Mouse (Mus musculus) embryonic facial prominence, embryonic 14.5 days (tissue): ENCODE measurements around the gene Ugt1a7c. TPM values are rescaled to one million over a fixed set of nuclear protein-coding genes. Genes with fewer than 3 reads are reported as not detected.
A peak's percentile ranks its signal among the peaks of the same experiment; 100 is the strongest.

Experiments used
- ATAC-seq: fragments of 200-750 bp; cut with Nextera tagmentation; 2 replicates; pipeline ENCODE4 v1.8.0; 2017; ENCODE audit warnings: low read depth, moderate number of reproducible peaks, moderate TSS enrichment
- DNase-seq: peaks from one replicate; pipeline ENCODE4 v3.0.0-alpha.2; 2015; ENCODE audit warnings: low spot score
- H3K27ac ChIP-seq: fragments of 300-500 bp; sonication (generic); replicated peaks from 2 replicates; pipeline ENCODE4 v1.5.1; 2014; ENCODE audit warnings: low read depth, mild to moderate bottlenecking, low read length, moderate library complexity
- H3K27me3 ChIP-seq: fragments of 300-500 bp; sonication (generic); replicated peaks from 2 replicates; pipeline ENCODE4 v1.6.1; 2014; ENCODE audit warnings: low read length; ENCODE audit not compliant: control insufficient read depth, insufficient read depth
- H3K36me3 ChIP-seq: fragments of 300-500 bp; sonication (generic); 2 replicates; pipeline ENCODE4 v1.6.1; 2014; ENCODE audit warnings: low read length, mixed read lengths; ENCODE audit not compliant: control insufficient read depth, insufficient read depth
- H3K4me1 ChIP-seq: fragments of 300-500 bp; sonication (generic); 2 replicates; pipeline ENCODE4 v1.6.1; 2014; ENCODE audit warnings: antibody characterized with exemption, low read length; ENCODE audit not compliant: control insufficient read depth, insufficient read depth
- H3K4me2 ChIP-seq: fragments of 300-500 bp; sonication (generic); 2 replicates; pipeline ENCODE4 v1.6.1; 2014; ENCODE audit warnings: low read depth, mild to moderate bottlenecking, low read length, moderate library complexity, mixed read lengths
- H3K4me3 ChIP-seq: fragments of 300-500 bp; sonication (generic); 2 replicates; pipeline ENCODE4 v1.5.1; 2014; ENCODE audit warnings: low read depth, mild to moderate bottlenecking, low read length
- H3K9ac ChIP-seq: fragments of 300-500 bp; sonication (generic); 2 replicates; pipeline ENCODE4 v1.6.1; 2014; ENCODE audit warnings: low read depth, mild to moderate bottlenecking, low read length, moderate library complexity, mixed read lengths
- H3K9me3 ChIP-seq: fragments of 300-500 bp; sonication (generic); 2 replicates; pipeline ENCODE4 v1.6.1; 2016; ENCODE audit warnings: low read length; ENCODE audit not compliant: control insufficient read depth
- WGBS: fragments of 180-500 bp; shearing (Covaris S2); extraction: QIAGEN DNeasy Blood & Tissue Kit; methylation state at CpG from one replicate; pipeline ENCODE4 v1.1.7; 2014; 5-methylcytosine and 5-hydroxymethylcytosine counted together
- polyA plus RNA-seq: library from polyadenylated mRNA; unstranded; fragments of >200 nt; fragmentation: Nextera tagmentation; extraction: Ambion mirVana; gene quantifications from 2 replicates; pipeline ENCODE4 v1.2.1, GENCODE M21; 2014

The Ugt1a7c gene
- polyA plus RNA-seq, 1 experiment from 2014 or later = 3.9 TPM

- Histone ChIP-seq H3K9ac (no peak overlapping the region), H3K4me1 (no peaks in the 10 kb centered on the region), H3K36me3 (no peaks in the 10 kb centered on the region), H3K9me3 (0 out of 2 replicates have a peak, but pooled peaks cover 3% of the 10 kb centered on the region), H3K4me3 (no peak overlapping the region), H3K27ac (no peak overlapping the region), H3K27me3 (no peaks in the 10 kb centered on the region), H3K4me2 (no peak overlapping the region)
- DNase-seq (no peak), ATAC-seq (no peak)
- WGBS = 83% methylated on average over 3 of the region's 3 CpGs
Observed at GRCm38 (mm10) chr1:88192136-88192535, 97.3 kb downstream of the Ugt1a7c start.

DNA sequence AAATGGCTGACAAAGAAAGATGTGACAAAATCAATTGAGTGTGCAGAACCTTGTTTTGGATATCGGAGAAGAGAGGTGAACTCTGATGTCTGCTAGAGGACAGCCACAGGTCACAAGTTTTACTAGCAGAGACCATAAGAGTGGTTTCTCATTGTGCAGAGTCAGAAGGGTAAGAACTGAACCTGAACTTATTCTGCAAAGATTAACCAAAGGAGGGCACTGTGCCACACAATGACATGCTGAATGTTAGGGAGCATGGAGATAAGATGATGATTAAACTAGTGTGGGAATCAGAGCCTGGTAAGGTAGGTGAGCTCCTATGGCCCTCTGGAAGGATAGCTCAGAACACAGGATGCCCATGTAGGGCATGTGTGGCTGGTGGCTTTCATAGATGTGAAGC lies 100.8 kb downstream of the Ugt1a7c start:
- no peak overlapping the region for H3K4me2 ChIP-seq
- no peak for ATAC-seq
- H3K4me3 ChIP-seq = no peak overlapping the region
- H3K27me3 ChIP-seq = no peaks in the 10 kb centered on the region
- H3K9me3 ChIP-seq = no peaks in the 10 kb centered on the region
- no peak for DNase-seq
- WGBS = 91% methylated on average over 1 of the region's 1 CpGs
- H3K9ac ChIP-seq = no peak overlapping the region
- no peaks in the 10 kb centered on the region for H3K36me3 ChIP-seq
- no peaks in the 10 kb centered on the region for H3K4me1 ChIP-seq
- H3K27ac ChIP-seq = no peak overlapping the region

DNA sequence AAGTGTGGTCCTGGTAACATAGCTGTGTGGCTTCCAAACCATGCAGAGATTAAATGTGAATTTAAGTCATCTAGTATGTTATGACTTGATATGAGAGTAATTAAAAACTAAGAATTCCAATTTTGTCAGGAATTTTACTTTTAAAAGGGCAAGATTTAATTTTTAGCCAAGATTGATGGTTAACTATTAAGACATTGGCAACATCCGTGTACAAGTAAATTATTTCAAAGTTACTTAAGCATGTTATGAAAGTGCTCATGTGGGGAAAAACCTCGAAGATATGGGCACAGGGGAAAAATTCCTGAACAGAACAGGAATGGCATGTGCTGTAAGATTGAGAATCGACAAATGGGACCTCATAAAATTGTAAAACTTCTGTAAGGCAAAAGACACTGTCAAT lies 102.6 kb downstream of the Ugt1a7c start:
- H3K4me2 ChIP-seq = no peak overlapping the region
- ATAC-seq = no peak
- no peak overlapping the region for H3K4me3 ChIP-seq
- H3K9ac ChIP-seq = no peak overlapping the region
- no peak overlapping the region for H3K27ac ChIP-seq
- H3K4me1 ChIP-seq = no peaks in the 10 kb centered on the region
- H3K27me3 ChIP-seq = no peaks in the 10 kb centered on the region
- H3K36me3 ChIP-seq = no peaks in the 10 kb centered on the region
- WGBS = 62% methylated on average over 3 of the region's 3 CpGs
- no peaks in the 10 kb centered on the region for H3K9me3 ChIP-seq
- no peak for DNase-seq

DNA sequence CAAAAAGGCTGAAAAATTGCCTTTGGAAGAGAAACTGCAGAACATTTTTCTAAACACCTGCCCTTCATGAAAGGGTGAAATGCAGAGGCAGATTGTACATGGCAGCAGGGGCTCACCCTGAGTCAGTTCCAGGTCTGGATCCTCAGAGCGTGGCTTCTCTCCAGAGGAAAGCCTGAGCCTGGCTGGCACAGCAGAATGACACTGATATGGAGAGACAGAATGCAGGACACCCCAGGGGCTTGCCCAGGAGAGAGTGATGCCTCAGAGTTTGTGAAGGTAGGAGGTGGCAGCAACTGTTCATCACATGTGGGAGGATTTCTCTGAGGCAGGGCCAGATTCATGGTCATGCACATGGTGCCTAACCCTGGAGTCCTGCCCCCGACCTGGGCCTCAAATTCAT lies 105.1 kb downstream of the Ugt1a7c start:
- no peak overlapping the region for H3K4me3 ChIP-seq
- 42% methylated on average over 2 of the region's 2 CpGs for WGBS
- H3K4me1 ChIP-seq = no peaks in the 10 kb centered on the region; the same call in 1 of the 2 replicates
- H3K9me3 ChIP-seq = peaks cover 16% of the 10 kb centered on the region
- no peaks in the 10 kb centered on the region for H3K36me3 ChIP-seq
- ATAC-seq = no peak
- no peaks in the 10 kb centered on the region for H3K27me3 ChIP-seq
- no peak overlapping the region for H3K4me2 ChIP-seq
- H3K9ac ChIP-seq = no peak overlapping the region
- DNase-seq = no peak
- H3K27ac ChIP-seq = no peak overlapping the region

GRCm38 (mm10) chr1:88200456-88200855 lies 105.6 kb downstream of the Ugt1a7c start, which contains the start of gene Ugt1a2:
Gene Ugt1a2, plus strand, starts transcription at chr1:88200601.
- Histone ChIP-seq H3K9me3 (peaks cover 17% of the 10 kb centered on the region), H3K27me3 (no peaks in the 10 kb centered on the region), H3K4me3 (no peak within 1 kb of the TSS), H3K36me3 (no peaks in the 10 kb centered on the region), H3K4me2 (no peak within 1 kb of the TSS), H3K27ac (no peak within 1 kb of the TSS), H3K9ac (no peak within 1 kb of the TSS), H3K4me1 (no peaks in the 10 kb centered on the region; the same call in 1 of the 2 replicates)
- WGBS = 82% methylated on average over 7 of the region's 7 CpGs
- ATAC-seq (no peak), DNase-seq (no peak)

GRCm38 (mm10) chr1:88205294-88205922 lies 110.5 kb downstream of the Ugt1a7c start, which contains the start of gene Dnajb3:
Gene Dnajb3, minus strand, starts transcription at chr1:88205782.
- H3K4me1 ChIP-seq = no peaks in the 10 kb centered on the region; the same call in 1 of the 2 replicates
- peak within 1 kb of the TSS; percentile 77 for H3K4me2 ChIP-seq
- H3K9me3 ChIP-seq = peaks cover 17% of the 10 kb centered on the region
- H3K9ac ChIP-seq = peak within 1 kb of the TSS; percentile 73
- no peak within 1 kb of the TSS for H3K27ac ChIP-seq
- peak; percentile 93 for DNase-seq
- WGBS = 14% methylated on average over 27 of the region's 62 CpGs
- H3K36me3 ChIP-seq = no peaks in the 10 kb centered on the region
- peak within 1 kb of the TSS; percentile 51 for H3K4me3 ChIP-seq
- ATAC-seq = peak; percentile 99
- H3K27me3 ChIP-seq = no peaks in the 10 kb centered on the region

DNA sequence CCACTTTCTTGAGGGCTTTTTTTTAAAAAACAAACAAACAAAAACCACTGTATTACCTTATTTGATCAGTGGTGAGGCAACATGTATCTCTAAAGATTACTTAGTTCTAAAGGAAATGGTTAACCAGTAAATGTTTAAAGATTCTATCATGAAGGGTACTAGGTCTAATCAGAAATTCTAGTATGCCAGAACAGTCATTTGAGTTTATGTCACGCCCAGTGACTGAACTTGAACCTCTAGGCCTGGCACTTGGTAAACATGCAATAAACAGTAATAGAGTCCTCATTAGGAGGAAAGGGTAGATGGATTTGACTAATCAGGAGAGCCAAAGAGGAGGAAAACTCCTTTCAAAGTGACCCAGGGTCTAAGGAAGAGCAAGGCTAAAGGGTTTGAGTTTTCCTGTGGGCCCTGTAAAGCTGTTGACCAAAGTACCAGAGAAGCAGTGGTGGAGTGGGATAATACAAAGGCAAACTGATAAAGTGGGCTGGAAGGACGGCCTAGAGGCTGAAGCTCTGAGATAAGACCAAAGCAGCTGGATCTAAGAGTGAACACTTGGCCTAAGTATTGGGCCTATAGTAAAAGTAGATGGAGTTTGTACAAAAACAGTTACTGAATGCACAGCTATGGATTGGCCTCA lies 112.1 kb downstream of the Ugt1a7c start:
- Histone ChIP-seq H3K27ac (no peak overlapping the region), H3K4me3 (no peak overlapping the region), H3K4me1 (no peaks in the 10 kb centered on the region; the same call in 1 of the 2 replicates), H3K9ac (no peak overlapping the region), H3K36me3 (no peaks in the 10 kb centered on the region), H3K4me2 (no peak overlapping the region), H3K27me3 (no peaks in the 10 kb centered on the region), H3K9me3 (peaks cover 25% of the 10 kb centered on the region)
- WGBS = 77% methylated on average over 2 of the region's 2 CpGs
- ATAC-seq (no peak), DNase-seq (no peak)

- peak; percentile 14; the same call in 1 of the 2 replicates for ATAC-seq
Observed at GRCm38 (mm10) chr1:88211812-88212211, 117.0 kb downstream of the Ugt1a7c start, which contains the start of gene Ugt1a1. Gene Ugt1a1, plus strand, starts transcription at chr1:88211959.

More at GRCm38 (mm10) chr1:88211812-88212211, 117.0 kb downstream of the Ugt1a7c start, which contains the start of gene Ugt1a1:
- H3K4me2 ChIP-seq = no peak within 1 kb of the TSS
- peak; percentile 43 for DNase-seq
- 67% methylated on average over 8 of the region's 8 CpGs for WGBS
- no peaks in the 10 kb centered on the region for H3K36me3 ChIP-seq
- H3K4me1 ChIP-seq = no peaks in the 10 kb centered on the region
- no peak within 1 kb of the TSS for H3K9ac ChIP-seq
- peaks cover 50% of the 10 kb centered on the region for H3K9me3 ChIP-seq
- no peak within 1 kb of the TSS for H3K4me3 ChIP-seq
- no peaks in the 10 kb centered on the region for H3K27me3 ChIP-seq
- H3K27ac ChIP-seq = no peak within 1 kb of the TSS
